Mouse (Mus musculus) G1E (cell line): ENCODE data around the gene Sema5a. TPM values are rescaled to one million over a fixed set of nuclear protein-coding genes. Genes with fewer than 3 reads are reported as not detected.

Experiments
- ATAC-seq: 2 replicates; pipeline ENCODE4 v1.8.0; 2016; ENCODE audit warnings: mild to moderate bottlenecking; ENCODE audit not compliant: insufficient number of reproducible peaks, poor library complexity, low FRiP score, severe bottlenecking; ENCODE audit errors: extremely low read depth
- DNase-seq: peaks from one replicate; pipeline ENCODE4 v3.0.0; 2012; ENCODE audit warnings: low spot score
- H3K27me3 ChIP-seq: 2 replicates; pipeline ENCODE4 v1.6.1; 2012; ENCODE audit warnings: mild to moderate bottlenecking, low read length, inconsistent platforms; ENCODE audit not compliant: insufficient read depth
- H3K36me3 ChIP-seq: replicated peaks from 2 replicates; pipeline ENCODE3; 2012; ENCODE audit warnings: mild to moderate bottlenecking, inconsistent platforms
- H3K4me1 ChIP-seq: 2 replicates; pipeline ENCODE4 v1.6.1; 2012; ENCODE audit warnings: low read depth, low read length, inconsistent platforms, mixed read lengths; ENCODE audit not compliant: insufficient read depth
- H3K4me3 ChIP-seq: 2 replicates; pipeline ENCODE4 v1.5.1; 2012; ENCODE audit warnings: low read depth, mild to moderate bottlenecking, inconsistent platforms, low read length, moderate library complexity, mixed read lengths
- H3K9me3 ChIP-seq: replicated peaks from 2 replicates; pipeline ENCODE4 v1.6.1; 2012; ENCODE audit warnings: inconsistent platforms
- CTCF ChIP-seq: IDR thresholded peaks from 2 replicates; pipeline ENCODE4 v1.5.1; 2012; ENCODE audit warnings: low read depth, low read length, inconsistent platforms, mixed read lengths
- GATA1 ChIP-seq: IDR thresholded peaks from 2 replicates; pipeline ENCODE4 v1.6.1; 2012; ENCODE audit warnings: borderline replicate concordance, low read length, inconsistent platforms, mixed read lengths
- GATA2 ChIP-seq: IDR thresholded peaks from 2 replicates; pipeline ENCODE4 v1.6.1; 2012; ENCODE audit warnings: low read depth, low read length, inconsistent platforms, borderline replicate concordance
- POLR2AphosphoS5 ChIP-seq: IDR thresholded peaks from 2 replicates; pipeline ENCODE4 v1.6.1; 2012; ENCODE audit warnings: low read depth, low read length, inconsistent platforms; ENCODE audit not compliant: insufficient replicate concordance
- TAL1 ChIP-seq: conservative IDR thresholded peaks from 2 replicates; pipeline ENCODE4 v1.6.1; 2012; ENCODE audit warnings: low read depth, low read length, inconsistent platforms, mixed read lengths
- polyA plus RNA-seq: library from polyadenylated mRNA; stranded (reverse); fragments of >175 nt; gene quantifications from 2 replicates; pipeline ENCODE4 v1.2.3, GENCODE M21; 2012
- total RNA-seq, 2 experiments: library from RNA; stranded (forward) in 1 of 2; stranded (reverse) in 1 of 2; fragments of 200-1000 nt in 1 of 2; fragments of >200 nt in 1 of 2; fragmentation: Nextera tagmentation in 1 of 2; gene quantifications; 2 replicates each; pipeline ENCODE4 v1.2.3; 2014 to 2017

Gene Sema5a
- total and polyA plus RNA-seq, 3 experiments = 0.33 TPM; not detected in 2

DNA sequence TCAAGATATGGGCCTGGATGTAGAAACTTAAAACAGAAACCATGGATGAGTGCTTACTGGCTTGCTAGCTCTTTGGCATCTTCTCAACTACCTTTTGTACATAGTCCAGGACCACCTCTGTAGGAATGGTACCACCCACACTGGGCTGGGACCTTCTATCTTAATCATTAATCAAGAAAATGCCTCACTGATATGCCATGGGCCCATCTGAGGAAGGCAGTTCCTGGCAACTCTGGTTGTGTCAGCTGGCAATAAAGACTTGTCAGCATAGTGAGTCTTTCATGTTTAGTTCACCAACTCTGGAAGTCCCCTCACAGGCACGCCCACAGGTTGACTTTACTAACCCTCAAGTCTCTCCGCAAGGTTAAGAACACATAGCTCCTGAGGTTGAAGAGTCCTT is 5.5 kb upstream of the Sema5a start:
- TF ChIP-seq POLR2AphosphoS5 = no peak
- no peak for TF ChIP-seq TAL1
- no peak for TF ChIP-seq CTCF
- TF ChIP-seq GATA1 = no peak
- no peak for TF ChIP-seq GATA2
- H3K36me3 ChIP-seq = no peaks in the 10 kb centered on the region
- H3K4me3 ChIP-seq = no peak overlapping the region
- H3K27me3 ChIP-seq = no peaks in the 10 kb centered on the region
- ATAC-seq (no peak), DNase-seq (no peak)
- 0 out of 2 replicates have a peak, but pooled peaks cover under 1% of the 10 kb centered on the region for H3K9me3 ChIP-seq
- no peaks in the 10 kb centered on the region for H3K4me1 ChIP-seq

DNA sequence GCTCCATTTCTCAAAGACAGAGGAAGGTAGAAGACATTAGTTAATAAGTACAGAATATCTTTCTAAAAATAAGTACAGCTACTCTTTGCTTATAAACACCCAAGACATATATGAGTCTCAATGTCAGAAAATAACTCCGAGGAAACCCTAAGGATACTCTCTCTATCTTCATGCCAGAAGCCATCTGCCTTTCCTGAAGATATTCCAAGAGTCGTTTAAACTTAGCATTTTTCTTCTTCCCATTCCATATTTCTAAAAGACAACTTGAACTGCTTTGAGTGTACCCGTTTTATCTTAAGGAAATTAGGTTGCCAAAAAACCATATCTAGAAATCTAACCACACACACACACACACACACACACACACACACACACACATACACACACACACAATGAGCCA is 4.5 kb upstream of the Sema5a start:
- no peak for ATAC-seq
- DNase-seq = no peak
- no peaks in the 10 kb centered on the region for H3K36me3 ChIP-seq
- no peak overlapping the region for H3K4me3 ChIP-seq
- H3K9me3 ChIP-seq = peaks cover 9% of the 10 kb centered on the region
- H3K27me3 ChIP-seq = no peaks in the 10 kb centered on the region
- no peak for TF ChIP-seq CTCF
- no peak for TF ChIP-seq GATA2
- TF ChIP-seq TAL1 = no peak
- no peak for TF ChIP-seq GATA1
- TF ChIP-seq POLR2AphosphoS5 = no peak
- H3K4me1 ChIP-seq = no peaks in the 10 kb centered on the region

DNA sequence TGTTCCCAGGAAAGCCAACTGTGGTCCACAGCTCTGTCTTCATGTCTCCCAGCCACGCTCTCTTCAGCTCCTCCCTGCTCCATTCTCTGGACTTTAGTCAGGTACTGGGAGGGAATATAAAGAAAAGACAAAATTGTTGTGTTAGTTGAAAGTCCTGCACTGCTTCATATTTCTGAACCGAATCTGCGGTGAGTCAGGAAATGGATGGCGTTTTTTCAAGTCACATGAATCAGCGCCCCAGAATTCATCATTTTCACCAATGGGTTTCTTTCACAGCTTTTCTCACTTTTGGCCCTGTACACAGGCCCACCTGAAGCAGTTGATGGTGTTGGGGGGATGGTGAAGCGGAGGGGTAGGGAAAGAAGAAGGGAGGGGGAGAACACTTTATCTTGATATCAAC is 2.9 kb upstream of the Sema5a start:
- no peaks in the 10 kb centered on the region for H3K4me1 ChIP-seq
- no peaks in the 10 kb centered on the region for H3K27me3 ChIP-seq
- TF ChIP-seq GATA1 = no peak
- no peak for TF ChIP-seq CTCF
- TF ChIP-seq POLR2AphosphoS5 = no peak
- no peak for TF ChIP-seq TAL1
- TF ChIP-seq GATA2 = no peak
- H3K36me3 ChIP-seq = no peaks in the 10 kb centered on the region
- ATAC-seq (no peak), DNase-seq (no peak)
- H3K9me3 ChIP-seq = peaks cover 17% of the 10 kb centered on the region
- H3K4me3 ChIP-seq = no peak overlapping the region

DNA sequence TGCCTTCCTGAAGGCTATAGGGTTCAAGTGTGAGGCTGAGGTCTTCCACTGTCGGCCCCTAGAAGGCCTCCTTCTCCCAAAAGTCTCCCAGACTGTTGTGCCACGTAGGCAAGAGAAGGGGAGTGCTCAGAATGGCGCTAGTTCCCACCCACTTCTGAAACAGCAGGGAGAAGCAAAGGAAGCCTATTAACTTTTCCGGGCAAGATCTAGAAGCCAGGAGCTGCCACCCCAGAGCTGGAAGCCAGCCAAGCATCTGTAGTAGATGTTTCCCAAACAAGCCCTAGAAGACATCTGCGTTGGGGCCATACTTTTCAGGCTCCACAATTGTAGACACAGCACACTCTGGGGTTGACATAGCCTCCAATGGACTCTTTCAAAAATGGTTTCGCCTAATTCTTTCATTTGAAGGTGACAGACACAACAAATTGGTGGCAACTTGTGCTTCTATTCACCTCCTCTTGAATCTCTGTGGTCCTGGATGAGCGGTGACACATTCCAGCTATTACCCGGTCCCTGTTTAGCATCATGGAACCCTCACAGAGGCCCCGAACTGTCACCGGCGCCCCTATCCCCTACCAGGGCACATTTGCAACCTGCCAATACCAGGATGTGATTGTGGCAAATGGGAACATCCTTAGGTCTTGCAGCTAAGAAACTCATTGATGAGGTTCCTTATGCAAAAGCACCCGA is 1.4 kb upstream of the Sema5a start:
- no peaks in the 10 kb centered on the region for H3K4me1 ChIP-seq
- H3K36me3 ChIP-seq = no peaks in the 10 kb centered on the region
- H3K4me3 ChIP-seq = no peak overlapping the region
- no peaks in the 10 kb centered on the region for H3K27me3 ChIP-seq
- peaks cover 17% of the 10 kb centered on the region for H3K9me3 ChIP-seq
- no peak for TF ChIP-seq GATA1
- TF ChIP-seq CTCF = no peak
- no peak for TF ChIP-seq GATA2
- DNase-seq (no peak), ATAC-seq (no peak)

DNA sequence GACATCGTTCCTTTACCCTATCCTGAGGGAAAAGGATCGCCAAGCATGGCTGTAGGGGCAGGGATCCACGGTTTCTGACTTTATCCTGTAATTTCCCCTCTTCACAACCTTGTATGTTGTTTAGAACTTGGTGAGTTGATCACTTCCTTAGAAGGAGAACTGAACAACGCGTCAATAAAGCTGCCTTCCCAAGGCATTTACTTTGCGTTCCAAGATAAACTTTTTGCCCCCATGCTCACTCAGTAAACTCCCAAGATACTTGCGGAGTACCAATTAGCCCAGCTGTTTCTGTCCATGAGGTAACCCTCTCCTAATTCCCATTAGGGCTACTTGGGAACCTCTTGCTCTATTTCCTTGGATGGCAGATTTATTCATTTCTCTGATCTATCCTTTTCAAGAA is 786 bp upstream of the Sema5a start:
- DNase-seq (no peak), ATAC-seq (no peak)
- Histone ChIP-seq H3K4me3 (no peak overlapping the region), H3K27me3 (no peaks in the 10 kb centered on the region), H3K9me3 (peaks cover 17% of the 10 kb centered on the region), H3K36me3 (no peaks in the 10 kb centered on the region), H3K4me1 (no peaks in the 10 kb centered on the region)
- TF ChIP-seq TAL1 (no peak), GATA2 (no peak), POLR2AphosphoS5 (no peak), CTCF (no peak), GATA1 (no peak)

DNA sequence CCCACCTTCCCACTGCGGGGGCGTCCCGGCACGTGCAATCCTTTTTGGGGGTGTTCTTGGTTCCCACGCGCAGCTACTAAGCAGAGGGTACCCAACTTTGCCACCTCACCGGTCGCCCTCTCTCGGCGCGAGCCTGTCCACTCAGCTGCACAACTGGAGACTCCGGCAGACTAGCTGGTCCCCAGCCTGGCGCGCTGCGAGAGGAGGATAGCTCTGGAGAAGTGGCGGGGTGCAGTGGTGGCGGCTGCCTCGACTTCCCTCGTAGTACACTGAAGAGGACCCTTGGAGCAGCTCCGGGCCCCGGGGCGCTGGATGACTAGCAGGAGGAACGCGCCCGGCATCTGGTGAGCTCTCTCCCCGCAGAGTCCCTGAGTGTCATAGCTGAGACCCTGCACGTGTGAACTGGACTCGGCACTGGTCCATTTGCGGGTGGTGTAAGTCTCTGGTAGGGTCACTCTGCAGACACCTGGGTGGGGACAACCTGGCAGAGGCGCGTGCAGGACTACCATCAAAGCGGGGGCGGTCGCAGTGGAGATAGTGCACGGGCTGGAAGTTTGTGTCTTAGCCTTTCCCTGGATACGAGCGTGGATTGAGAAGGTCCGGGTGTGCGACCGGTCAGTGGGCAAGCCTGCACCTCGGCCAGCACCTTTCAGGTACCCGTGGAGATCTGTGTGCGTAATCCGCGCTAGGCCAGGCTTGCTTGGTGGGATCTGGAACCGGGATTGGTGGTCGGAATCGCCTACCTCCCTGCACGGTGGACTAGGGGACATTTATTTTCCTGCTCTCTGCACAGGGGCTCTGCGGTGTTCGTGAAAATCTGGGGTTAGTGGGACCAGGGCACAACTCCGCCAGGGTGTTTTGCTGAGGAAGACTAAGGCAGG is 586 bp downstream of the Sema5a start:
- no peak for TF ChIP-seq TAL1
- no peak for TF ChIP-seq CTCF
- no peak for TF ChIP-seq GATA2
- no peak for TF ChIP-seq GATA1
- TF ChIP-seq POLR2AphosphoS5 = no peak
- no peak overlapping the region for H3K4me3 ChIP-seq
- no peaks in the 10 kb centered on the region for H3K27me3 ChIP-seq
- H3K9me3 ChIP-seq = peaks cover 17% of the 10 kb centered on the region
- DNase-seq = no peak
- no peaks in the 10 kb centered on the region for H3K4me1 ChIP-seq
- no peaks in the 10 kb centered on the region for H3K36me3 ChIP-seq
- ATAC-seq = no peak
